Mouse (Mus musculus) c-Kit-positive CD71-positive TER-119-positive erythroid progenitor cells, embryonic 14.5 days (primary cell): ENCODE data around the gene Erbb2.

Experiments
- DNase-seq: peaks from one replicate; pipeline ENCODE4 v3.0.0-alpha.2; 2013; ENCODE audit warnings: low spot score

The Erbb2 gene

GRCm38 (mm10) chr11:98457367-98458120 is 45.3 kb downstream of the Erbb2 start:
- DNase-seq = peak; percentile 66

- no peak for DNase-seq
These were observed 46.1 kb downstream of the Erbb2 start for GRCm38 (mm10) chr11:98458121-98458990.

GRCm38 (mm10) chr11:98459071-98459741 is 46.9 kb downstream of the Erbb2 start:
- DNase-seq = no peak

- DNase-seq = no peak
These were observed 47.6 kb downstream of the Erbb2 start for GRCm38 (mm10) chr11:98459860-98460259.

- DNase-seq = no peak
These were observed 48.9 kb downstream of the Erbb2 start for GRCm38 (mm10) chr11:98461109-98461720.

- no peak for DNase-seq
These were observed 50.0 kb downstream of the Erbb2 start for GRCm38 (mm10) chr11:98462255-98462654.

GRCm38 (mm10) chr11:98463911-98464310 is 51.6 kb downstream of the Erbb2 start:
- no peak for DNase-seq

GRCm38 (mm10) chr11:98464516-98464915 is 52.2 kb downstream of the Erbb2 start:
- no peak for DNase-seq

GRCm38 (mm10) chr11:98469761-98470714 is 57.8 kb downstream of the Erbb2 start:
- no peak for DNase-seq

GRCm38 (mm10) chr11:98470795-98471194 is 58.5 kb downstream of the Erbb2 start:
- DNase-seq = no peak

GRCm38 (mm10) chr11:98472696-98473095 is 60.4 kb downstream of the Erbb2 start:
- no peak for DNase-seq

GRCm38 (mm10) chr11:98473916-98474479 is 61.7 kb downstream of the Erbb2 start:
- no peak for DNase-seq

GRCm38 (mm10) chr11:98474967-98475366 is 62.7 kb downstream of the Erbb2 start:
- no peak for DNase-seq

GRCm38 (mm10) chr11:98475630-98476433 is 63.6 kb downstream of the Erbb2 start:
- DNase-seq = no peak

- DNase-seq = no peak
These were observed 64.2 kb downstream of the Erbb2 start for GRCm38 (mm10) chr11:98476434-98476807.

- no peak for DNase-seq
These were observed 64.9 kb downstream of the Erbb2 start for GRCm38 (mm10) chr11:98477011-98477701.

- DNase-seq = no peak
These were observed 67.0 kb downstream of the Erbb2 start for GRCm38 (mm10) chr11:98479026-98479939.

- DNase-seq = no peak
These were observed 67.7 kb downstream of the Erbb2 start for GRCm38 (mm10) chr11:98479940-98480497.
